Mouse (Mus musculus) ovary, postnatal 14 days (tissue): ENCODE measurements around the gene Kif4.

Source experiments
- DNase-seq: peaks from one replicate; pipeline ENCODE4 v3.0.0; 2022; ENCODE audit warnings: low spot score

Kif4 gene

DNA sequence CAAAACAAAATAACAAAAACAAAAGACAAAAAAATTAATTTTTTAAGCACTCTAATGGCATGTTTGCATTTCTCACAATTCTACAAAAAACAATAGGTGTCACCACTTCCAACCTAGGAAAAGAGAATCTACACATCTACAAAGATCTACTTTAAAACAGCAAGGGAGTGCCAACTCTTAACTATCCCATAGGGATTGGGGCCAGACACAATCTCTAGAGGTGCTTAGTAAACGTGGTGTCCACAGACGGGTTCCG, at the start of gene Kif4:
Gene Kif4, plus strand, starts transcription at position 192 of the 256 bp plus-strand sequence.
- no peak for DNase-seq

DNA sequence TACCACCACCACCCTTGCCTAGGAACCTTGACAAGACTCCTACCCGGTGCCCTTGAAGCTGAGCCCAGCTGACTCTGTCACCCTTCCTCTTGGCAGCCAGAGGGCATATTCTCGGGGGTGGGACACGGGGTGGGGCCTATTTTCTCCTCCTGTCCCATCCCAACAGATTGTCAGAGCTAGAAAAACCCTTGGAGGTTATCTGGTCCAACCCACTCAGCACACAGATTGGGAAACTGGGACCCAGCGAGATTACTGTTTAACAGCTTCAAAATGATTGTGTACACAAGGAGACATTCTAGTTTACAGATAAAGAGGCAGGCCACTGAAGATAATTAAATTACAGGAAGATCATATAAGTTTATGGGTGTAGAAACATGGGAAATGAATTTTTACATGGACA, 30.7 kb upstream of the Kif4 start, which contains the start of gene P2ry4:
Gene P2ry4, minus strand, starts transcription at position 79 of the 400 bp plus-strand sequence.
- DNase-seq: no peak

DNA sequence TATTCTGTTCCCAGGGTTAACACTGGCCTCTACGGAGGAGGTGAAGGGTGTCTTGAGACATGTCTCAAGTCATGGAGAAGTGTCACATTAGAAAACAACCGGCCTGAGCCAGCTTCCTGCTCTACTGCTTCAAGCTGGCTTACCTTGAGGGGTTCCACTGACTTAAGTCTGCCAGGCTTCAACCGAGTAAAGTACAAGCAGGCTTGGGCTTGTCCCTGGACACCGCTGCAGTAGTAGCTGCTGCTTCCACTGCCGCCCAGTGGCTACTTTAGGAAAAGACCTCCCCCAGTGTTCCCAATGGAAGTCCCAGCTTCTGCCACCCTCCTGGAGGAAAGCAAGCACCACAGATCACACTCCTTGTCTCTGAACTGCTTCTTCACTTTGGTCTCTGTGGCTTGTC, 28.1 kb upstream of the Kif4 start:
- peak; percentile 11 for DNase-seq

DNA sequence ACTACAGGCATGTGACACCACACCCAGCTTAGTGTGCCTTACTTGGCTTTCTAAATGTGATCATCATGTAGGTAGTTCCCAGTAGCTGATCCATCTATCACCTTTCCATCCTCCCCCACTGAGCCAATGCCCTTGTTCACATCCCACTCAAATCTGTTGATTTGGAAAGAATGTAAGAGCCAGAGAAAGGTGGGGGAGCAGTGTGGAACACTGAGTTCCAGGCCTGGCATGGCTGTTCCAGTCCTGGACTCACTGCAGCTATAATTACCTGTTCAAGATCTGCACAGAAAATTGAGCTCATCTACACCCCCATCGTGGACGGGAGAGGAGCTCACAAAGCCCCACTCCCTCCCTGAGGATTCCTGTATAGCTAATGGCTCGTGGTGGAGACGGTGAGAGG, 25.8 kb upstream of the Kif4 start:
- DNase-seq: no peak

DNA sequence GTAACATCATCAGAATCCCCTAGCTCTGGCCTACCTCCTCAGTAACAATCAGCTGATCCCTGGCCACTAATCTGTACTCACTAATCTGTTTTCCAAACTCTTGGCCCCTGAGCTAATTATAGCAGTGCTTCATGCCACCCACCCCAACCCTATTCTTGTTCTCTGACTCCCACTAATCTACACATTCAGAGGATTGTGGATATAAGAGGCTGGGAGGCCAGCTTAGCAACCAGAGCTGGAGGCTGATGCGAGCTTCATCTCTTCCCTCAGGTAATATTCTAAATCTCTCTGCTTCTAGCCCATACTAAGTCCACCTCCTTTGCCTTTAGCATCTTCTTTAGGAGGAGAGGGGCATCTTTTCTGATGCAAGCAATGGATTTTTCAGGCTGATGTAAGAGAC, 20.2 kb upstream of the Kif4 start, which contains the start of gene Arr3:
Gene Arr3, plus strand, starts transcription at position 184 of the 400 bp plus-strand sequence.
- no peak for DNase-seq

DNA sequence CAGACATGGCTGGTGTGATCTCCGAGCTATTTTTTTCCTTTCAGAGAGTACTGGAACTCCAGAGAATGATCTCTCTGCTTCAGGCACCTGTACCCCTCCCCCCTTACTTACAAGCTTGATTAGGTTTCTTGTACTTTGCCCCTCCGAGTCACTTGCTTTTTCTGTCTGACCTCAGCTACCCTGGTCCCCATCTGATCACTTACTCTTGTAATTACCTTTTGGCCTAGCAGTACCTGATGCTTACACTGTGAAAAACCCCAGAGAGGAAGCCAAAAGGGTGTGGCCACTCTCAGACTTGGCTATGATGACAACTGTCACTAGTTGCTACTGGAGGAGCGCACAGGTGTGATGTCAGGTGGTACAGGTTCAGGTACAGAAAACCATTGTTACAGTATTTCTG, 7.0 kb upstream of the Kif4 start:
- no peak for DNase-seq

DNA sequence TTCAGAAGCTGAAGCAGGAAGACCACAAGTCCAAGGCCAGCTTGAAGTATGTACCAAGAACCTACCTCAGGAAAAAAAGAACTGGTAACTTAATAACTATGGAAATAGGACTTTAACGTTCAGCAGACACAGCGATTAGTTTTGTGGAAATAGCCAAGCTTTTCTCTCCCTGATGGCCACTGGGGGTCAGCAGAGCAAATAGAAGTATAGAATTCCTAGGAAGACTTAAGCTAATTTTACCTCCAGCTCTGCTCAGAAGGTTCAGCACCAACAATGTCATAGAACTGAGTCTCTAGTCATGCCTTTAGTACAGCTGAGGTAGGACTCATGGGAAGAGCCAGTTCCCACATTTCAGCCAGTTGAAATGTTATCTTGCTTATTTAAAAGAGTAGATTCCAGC, 4.2 kb upstream of the Kif4 start:
- no peak for DNase-seq

DNA sequence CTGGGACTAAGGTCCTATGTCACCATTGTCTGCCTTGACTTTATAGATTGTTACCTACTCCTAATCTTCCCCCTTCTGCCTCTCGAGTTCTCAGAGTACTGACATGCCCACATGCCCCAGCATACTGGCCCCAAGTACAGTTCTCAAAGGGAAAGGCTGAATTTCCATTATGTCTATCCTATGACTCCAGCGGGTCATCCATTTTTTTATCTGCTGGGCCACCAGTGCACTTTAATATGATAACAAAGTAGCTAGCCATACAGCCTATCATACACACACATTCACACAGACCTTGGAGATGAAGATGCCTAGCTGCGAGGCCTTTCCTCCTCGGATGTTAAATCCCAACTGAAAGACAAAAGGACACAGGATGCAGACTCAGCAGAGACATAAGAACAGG, 1.3 kb upstream of the Kif4 start:
- DNase-seq: no peak

DNA sequence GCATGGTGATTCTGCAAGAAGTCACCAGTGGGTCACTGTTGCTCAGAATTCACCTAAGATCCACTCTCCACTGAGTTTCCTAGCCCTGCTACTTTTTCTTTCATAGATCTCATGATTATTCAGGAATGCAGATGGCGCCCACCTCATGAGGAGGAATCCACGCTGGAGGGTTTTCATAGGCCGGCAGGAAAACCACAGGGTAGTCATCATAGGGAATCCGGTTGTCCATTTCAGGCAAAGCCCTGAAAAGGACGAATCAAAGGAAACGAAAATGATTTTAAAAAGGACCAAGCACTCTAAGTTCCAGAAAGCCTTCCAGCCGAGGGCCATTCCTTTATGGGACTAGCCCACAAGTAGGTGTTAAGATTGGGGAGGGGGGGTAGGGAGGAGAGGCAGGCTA, 391 bp upstream of the Kif4 start:
- no peak for DNase-seq

DNA sequence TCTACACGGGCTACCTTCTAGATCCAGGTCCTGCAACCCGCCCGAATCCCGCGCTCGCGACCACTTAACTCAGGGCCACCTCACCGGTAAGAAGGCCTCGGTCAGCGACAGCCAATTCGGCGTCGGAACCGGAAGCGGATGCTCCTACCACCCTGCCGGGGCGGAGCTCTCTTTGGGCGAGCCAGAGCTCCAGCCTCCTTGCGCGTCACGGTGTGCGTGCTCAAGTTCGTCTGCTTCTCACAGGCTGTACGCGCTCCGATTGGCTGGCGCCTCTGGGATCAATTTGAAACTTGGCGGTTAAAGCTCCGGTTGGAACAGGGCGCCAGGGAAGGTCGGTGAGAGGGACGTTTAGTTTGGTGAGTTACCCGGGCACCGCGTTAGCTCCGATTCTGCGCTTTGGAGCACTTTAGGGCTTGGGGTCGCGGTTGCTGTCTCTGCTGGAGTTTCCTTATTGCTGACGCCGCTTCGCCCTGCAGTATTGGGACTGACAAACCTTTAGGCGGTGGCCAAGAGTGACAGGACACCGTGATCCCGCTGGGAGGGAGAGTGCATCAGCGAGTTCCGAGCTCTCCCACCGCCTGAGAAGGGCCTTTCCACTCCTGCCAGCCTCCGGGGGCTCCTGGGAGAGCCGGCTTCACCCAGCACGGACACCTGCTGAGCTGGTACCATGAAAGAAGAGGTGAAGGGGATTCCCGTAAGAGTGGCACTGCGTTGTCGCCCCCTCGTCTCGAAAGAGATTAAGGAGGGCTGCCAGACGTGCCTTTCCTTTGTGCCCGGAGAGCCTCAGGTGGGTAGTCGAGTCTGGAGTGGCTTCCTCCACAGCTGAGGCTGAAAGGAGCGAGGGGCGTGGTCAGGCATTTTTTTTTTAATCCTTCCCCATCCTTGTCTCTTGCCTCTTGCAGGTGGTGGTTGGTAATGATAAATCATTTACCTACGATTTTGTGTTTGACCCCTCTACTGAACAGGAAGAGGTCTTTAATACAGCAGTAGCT, 561 bp downstream of the Kif4 start, which contains the start of gene Pdzd11:
Gene Pdzd11, minus strand, starts transcription at position 767 of the 992 bp plus-strand sequence.
- peak; percentile 67 for DNase-seq

DNA sequence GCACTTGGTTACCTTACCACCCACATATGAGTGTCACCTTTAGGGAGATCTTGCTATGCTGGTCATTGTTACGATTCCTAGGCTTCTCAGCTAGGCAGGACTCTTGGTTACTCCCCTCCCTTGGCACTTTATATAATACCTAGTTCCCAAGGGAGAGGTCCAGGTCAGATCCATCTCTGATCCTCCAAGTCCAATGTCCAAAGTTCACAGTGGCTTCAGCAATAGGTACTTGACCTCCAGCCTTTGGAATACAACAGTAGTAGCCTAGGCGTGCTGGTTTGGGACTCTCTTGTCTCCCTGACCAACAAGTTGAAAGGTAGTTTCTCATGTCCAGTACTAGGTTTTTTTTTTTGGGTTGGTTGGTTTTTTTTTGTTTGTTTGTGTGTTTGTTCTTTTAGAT, 3.5 kb downstream of the Kif4 start:
- DNase-seq: no peak

DNA sequence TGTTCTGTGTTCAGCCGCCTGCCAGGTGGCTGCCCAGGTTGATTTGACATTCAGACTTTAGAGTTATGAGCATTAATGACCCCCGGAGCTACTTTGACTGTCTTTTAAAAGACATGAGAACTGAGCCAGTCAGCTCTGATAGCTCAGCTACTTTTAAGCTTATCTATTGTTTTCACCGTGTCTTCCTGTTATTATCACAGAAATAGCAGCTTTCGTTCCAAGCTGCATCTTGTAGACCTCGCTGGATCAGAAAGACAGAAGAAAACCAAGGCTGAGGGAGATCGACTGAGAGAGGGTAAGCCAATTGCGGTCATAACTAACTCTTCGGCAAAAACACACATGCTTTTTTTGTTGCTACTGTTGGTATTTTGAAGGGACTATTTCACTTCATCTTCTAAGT, 12.9 kb downstream of the Kif4 start:
- no peak for DNase-seq

DNA sequence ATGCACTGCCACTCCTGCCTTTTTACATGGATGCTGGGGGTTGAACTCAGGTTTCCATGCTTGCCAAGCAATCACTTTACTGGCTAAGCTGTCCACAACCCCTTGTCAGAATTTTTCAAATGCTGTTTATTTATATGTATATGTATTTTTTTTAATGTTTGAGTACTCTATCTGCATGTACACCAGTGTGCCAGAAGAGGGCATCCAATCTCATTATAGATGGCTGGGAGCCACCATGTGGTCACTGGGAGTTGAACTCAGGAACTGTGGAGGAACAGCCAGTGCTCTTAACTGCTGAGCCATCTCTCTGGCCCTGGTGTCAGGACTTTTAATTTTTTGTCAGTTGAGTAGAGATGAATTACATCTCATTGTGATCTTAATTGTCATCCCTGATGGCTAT, 27.3 kb downstream of the Kif4 start:
- DNase-seq: no peak

DNA sequence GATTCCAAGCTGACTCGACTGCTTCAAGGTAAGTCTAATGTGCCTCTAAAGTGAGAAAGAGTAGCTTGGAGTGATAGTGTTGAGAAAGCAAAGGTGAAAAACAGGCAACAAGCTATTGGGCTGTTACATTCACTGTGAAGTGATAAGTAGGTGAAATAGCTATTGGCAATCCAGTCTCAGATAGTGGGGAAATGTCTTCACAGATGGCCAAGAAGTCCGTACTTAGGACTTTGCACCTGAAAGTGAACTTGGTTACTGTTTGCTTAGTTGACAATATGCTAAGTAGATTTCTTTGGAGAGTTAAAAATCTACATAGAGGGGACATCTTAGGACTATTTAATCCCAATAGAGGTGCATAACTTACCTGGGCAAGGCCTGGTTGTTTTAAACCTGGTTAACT, 39.3 kb downstream of the Kif4 start:
- DNase-seq: no peak

DNA sequence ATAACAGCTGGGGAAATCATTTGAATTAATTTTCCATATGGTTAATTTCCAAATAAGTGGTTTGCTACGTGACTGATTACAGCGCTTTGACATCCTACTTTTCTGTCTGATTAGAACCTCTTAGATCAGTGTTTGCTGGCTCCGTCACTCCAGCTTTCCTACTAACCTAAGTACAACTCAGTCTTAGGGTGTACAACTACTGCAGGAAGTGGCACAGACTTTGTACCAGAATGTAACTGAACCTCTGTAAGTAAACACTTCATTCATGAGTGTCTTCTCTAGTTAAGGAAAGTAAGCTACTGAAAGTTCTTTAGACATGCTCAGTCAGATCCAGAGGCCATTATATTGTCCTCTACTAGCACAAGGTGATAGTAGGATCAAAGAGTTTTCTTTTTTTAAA, 52.7 kb downstream of the Kif4 start:
- no peak for DNase-seq

DNA sequence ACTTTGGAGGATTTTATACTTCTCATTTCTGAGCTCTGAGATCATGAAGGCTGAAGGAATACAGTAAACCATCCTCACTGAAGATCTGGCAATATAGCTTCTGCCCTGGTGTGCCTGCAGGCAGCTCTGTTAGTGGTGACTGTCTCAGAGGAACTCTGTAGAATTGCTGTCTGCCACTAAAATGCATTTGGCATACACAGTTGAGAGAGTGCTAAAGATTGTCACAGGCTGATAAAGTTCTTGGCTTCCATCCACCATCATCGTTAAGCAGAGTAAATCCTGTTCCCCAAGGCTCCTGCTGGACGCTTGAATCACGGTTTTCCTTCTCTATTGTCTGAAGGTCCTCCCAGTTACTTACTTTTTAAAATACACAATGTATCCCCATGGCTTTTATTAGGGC, 61.0 kb downstream of the Kif4 start:
- DNase-seq: no peak

DNA sequence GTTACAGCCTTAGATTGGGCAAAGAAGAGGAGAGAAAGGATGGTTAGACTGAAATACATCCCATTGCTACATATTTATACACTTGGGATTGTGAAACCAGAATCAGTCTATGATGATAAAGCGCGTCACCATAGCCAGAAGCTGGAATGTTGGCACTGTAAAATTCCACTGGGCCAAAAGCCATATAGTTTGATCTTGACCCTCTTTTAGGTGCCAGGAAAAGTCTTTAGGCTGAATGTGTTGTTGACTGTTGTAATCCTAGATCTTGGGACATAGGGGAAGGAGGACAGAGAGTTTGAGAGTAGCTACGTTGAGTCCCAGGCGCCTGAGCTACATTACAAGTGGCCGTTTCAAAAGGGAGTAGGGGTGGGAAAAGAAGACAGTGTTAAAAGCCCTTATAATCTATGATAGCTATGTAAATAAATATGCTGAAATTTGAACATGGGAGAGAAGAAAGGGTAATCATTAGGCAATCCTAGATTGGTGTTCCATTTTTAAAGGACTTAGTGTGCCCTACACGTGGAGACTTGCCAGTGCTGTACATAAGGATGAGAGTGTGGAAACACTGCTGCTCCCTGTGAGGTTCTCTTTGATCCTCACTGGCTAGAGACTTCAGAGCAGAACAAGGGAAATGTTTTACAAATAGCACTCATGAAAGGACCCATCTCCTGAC, 62.0 kb downstream of the Kif4 start:
- DNase-seq: no peak

DNA sequence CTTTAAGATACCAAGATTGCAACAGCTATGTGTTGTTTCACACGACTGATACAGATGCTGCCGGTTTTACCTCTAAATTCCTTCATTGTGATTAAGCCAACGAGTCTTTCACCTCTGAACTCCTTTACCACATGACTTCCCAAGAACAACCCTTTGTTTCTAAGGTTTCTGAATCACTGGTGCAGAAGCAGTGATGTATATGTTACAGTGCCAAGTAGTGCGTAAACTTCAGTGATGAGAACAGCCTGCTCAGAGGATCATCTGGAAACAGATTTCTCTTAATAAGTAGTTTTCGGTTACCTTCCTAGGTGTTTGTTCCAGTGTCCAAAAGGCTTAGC, 62.5 kb downstream of the Kif4 start:
- DNase-seq: no peak

DNA sequence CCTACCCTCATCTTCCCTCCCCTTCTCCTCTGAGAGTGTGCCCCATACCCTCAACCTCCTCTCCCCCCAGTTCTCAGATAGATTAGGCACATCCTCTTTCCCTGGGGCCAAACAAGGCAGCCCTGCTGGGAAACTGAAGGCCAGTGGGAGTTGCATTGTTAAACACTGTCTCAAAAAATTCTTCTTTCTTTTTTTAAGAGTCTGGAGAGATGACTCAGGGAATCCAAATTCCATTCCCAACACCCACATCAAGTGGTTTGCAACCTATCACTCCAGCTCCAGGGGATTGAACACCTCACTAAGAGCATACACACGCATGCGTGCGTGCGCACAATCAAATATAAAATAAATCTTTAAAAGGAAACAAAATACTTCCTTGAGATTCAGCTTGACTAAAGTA, 71.2 kb downstream of the Kif4 start:
- DNase-seq: no peak

DNA sequence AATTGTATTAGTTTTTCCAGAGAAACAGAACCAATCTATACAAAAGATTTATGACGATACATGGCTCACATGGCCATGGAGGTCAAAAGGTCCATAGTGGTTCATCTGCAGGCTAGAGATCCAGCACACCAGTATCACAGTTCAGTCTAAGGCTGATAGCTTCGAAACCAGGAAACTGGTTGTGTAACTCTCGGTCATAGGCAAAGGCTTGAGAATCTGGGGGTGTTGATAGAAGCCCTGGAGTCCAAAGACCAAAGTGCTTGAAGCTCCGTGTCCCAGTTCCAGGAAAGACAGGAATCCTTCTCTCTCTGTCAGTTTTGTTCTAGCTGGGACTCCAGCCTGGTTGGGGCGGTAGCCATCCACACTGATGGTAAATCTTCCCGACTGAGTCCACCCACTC, 82.5 kb downstream of the Kif4 start:
- no peak for DNase-seq

DNA sequence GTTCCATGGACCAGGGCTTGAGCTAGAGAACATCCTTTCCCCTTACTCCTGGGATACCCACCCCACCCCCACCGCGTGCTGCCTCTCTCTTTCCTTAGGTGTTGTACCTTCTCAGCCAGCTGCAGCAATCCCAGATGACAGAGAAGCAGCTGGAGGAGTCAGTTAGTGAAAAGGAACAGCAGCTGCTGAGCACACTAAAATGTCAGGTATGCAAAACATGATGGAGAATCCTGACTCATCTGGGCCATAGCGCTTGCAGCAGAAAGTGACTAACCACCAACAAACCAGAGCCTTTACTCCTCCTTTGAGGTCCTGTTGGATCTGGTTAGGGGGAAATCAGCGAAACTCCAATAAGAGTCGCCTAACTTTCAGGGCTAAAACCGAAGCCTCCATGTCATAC, 90.6 kb downstream of the Kif4 start:
- no peak for DNase-seq

DNA sequence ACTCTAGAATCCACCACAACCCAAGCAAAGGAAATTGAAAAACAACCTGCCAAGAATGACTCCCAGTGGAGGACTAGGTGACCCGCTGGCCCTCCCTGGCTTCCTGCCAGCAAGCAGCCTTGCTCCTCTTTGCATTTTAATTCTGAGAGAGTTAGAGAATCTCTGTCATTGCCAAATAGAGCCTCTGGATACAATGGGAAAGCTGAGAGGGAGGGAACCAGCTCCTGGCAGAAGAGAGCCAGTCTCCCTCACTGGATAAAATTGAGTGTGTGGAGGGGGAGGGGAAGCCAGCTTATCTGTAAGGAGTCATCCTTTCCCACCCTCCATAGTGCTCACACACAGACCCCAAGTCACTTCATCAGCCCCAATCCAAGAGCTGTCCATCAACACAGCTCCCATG, 103.4 kb downstream of the Kif4 start:
- DNase-seq: peak; percentile 36

DNA sequence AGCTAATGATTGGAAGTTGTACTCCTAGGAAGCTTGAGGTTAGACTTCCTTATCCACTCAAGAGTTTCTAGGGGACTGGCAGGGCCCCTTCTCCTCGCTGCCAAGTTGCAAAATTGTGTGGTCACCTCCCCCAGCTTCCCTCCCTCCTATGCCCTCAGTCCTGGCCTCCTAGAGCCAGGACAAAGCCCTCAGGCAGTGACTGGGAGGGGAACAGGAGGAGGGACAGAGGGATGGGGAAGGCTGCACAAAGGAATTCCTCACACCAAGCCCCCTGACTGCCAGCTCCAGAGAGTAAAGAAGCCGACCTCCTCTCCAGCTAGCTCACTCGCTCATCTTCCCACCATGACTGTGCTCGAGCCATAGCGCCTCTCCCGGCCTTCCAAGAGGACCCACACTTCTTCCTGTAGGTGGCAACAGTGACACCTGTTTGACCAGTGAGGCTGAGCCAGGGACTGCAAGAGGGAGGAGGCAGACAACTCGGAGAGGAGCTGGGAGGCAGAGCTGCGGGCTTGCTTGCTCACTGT, 104.2 kb downstream of the Kif4 start, which contains the start of gene Gdpd2:
Gene Gdpd2, plus strand, starts transcription at position 209 of the 524 bp plus-strand sequence.
- peak; percentile 16 for DNase-seq
